Mouse (Mus musculus) stomach, embryonic 14.5 days (tissue): ENCODE measurements at regions not wholly inside any gene's neighbourhood (a gene's known extent, or its start where the extent isn't known, plus 50 kb on each side); places are given as distances from the start of the nearest gene placed in this dataset.

Experiments used
- ATAC-seq: fragments of 200-750 bp; cut with Nextera tagmentation; 2 replicates; pipeline ENCODE4 v1.8.0; 2017; ENCODE audit warnings: low read depth, moderate TSS enrichment; ENCODE audit not compliant: insufficient number of reproducible peaks, insufficient read depth, low FRiP score
- H3K27ac ChIP-seq: fragments of 300-500 bp; sonication (generic); 2 replicates; pipeline ENCODE4 v1.5.1; 2014; ENCODE audit warnings: mild to moderate bottlenecking, low read length, moderate library complexity, mixed read lengths
- H3K27me3 ChIP-seq: fragments of 300-500 bp; sonication (generic); 2 replicates; pipeline ENCODE4 v1.6.1; 2014; ENCODE audit warnings: low read length, control low read depth, mixed read lengths; ENCODE audit not compliant: control insufficient read depth, insufficient read depth
- H3K36me3 ChIP-seq: fragments of 300-500 bp; sonication (generic); 2 replicates; pipeline ENCODE4 v1.6.1; 2014; ENCODE audit warnings: mild to moderate bottlenecking, control low read depth, low read length, moderate library complexity, mixed read lengths; ENCODE audit not compliant: control insufficient read depth, insufficient read depth
- H3K4me1 ChIP-seq: fragments of 300-500 bp; sonication (generic); 2 replicates; pipeline ENCODE4 v1.6.1; 2014; ENCODE audit warnings: low read length, control low read depth, mixed read lengths; ENCODE audit not compliant: control insufficient read depth, insufficient read depth
- H3K4me2 ChIP-seq: fragments of 300-500 bp; sonication (generic); replicated peaks from 2 replicates; pipeline ENCODE4 v1.6.1; 2014; ENCODE audit warnings: low read depth, low read length, control low read depth
- H3K4me3 ChIP-seq: fragments of 300-500 bp; sonication (generic); 2 replicates; pipeline ENCODE4 v1.5.1; 2014; ENCODE audit warnings: low read depth, low read length, control low read depth
- H3K9ac ChIP-seq: fragments of 300-500 bp; sonication (generic); replicated peaks from 2 replicates; pipeline ENCODE4 v1.6.1; 2014; ENCODE audit warnings: low read depth, mild to moderate bottlenecking, control low read depth, low read length, moderate library complexity, mixed read lengths
- H3K9me3 ChIP-seq: fragments of 300-500 bp; sonication (generic); 2 replicates; pipeline ENCODE4 v1.6.1; 2016; ENCODE audit warnings: low read depth, low read length, control low read depth; ENCODE audit not compliant: control insufficient read depth
- WGBS: fragments of 180-500 bp; shearing (Covaris S2); extraction: QIAGEN DNeasy Blood & Tissue Kit; methylation state at CpG from one replicate; pipeline ENCODE4 v1.1.7; 2014; 5-methylcytosine and 5-hydroxymethylcytosine counted together

- Histone ChIP-seq H3K4me2 (no peak overlapping the region), H3K4me3 (no peak overlapping the region), H3K9ac (no peak overlapping the region), H3K36me3 (no peaks in the 10 kb centered on the region), H3K9me3 (no peaks in the 10 kb centered on the region), H3K27me3 (no peaks in the 10 kb centered on the region), H3K4me1 (no peaks in the 10 kb centered on the region), H3K27ac (no peak overlapping the region)
- no peak for ATAC-seq
- 35% methylated on average over 5 of the region's 5 CpGs for WGBS
Measured at GRCm38 (mm10) chr6:71074789-71075191, 69.4 kb downstream of the Thnsl2 start.
